Mouse (Mus musculus): Measurements from ENCODE around the gene Gm1043. TPM values are rescaled to one million over a fixed set of nuclear protein-coding genes. Genes with fewer than 3 reads are reported as not detected.

Gene Gm1043
- polyA plus RNA-seq, 1 experiment from 2014 or later, result 1.8 TPM

GRCm38 (mm10) chr5:37246138-37246910 is 161.2 kb downstream of the Gm1043 start:
- Histone ChIP-seq H3K9me3 (ENCODE audit: control insufficient read depth, low read length) (no peaks in the 10 kb centered on the region), H3K27me3 (replicated peaks; ENCODE audit: control insufficient read depth, insufficient read depth, low read length) (no peaks in the 10 kb centered on the region), H3K36me3 (ENCODE audit: control insufficient read depth, insufficient read depth, low read length) (no peaks in the 10 kb centered on the region), H3K4me3 (ENCODE audit: low read length) (peak overlapping the region; percentile 71), H3K27ac (ENCODE audit: low read depth, low read length) (peak overlapping the region; percentile 94), H3K4me1 (ENCODE audit: control insufficient read depth, insufficient read depth, low read depth, low read length) (peaks cover 42% of the 10 kb centered on the region), H3K9ac (ENCODE audit: low read depth, low read length) (peak overlapping the region; percentile 85), H3K4me2 (ENCODE audit: low read length) (peak overlapping the region; percentile 91)
- ATAC-seq, result peak; percentile 15
- WGBS, result 1% methylated on average over 33 of the region's 37 CpGs

- peaks cover 49% of the 10 kb centered on the region for H3K4me1 ChIP-seq (ENCODE audit: control insufficient read depth, insufficient read depth, low read depth, low read length)
- WGBS, result 23% methylated on average over 4 of the region's 4 CpGs
- ATAC-seq, result no peak
- H3K4me2 ChIP-seq (ENCODE audit: low read length), result peak overlapping the region; percentile 91
- H3K9me3 ChIP-seq (ENCODE audit: control insufficient read depth, low read length), result no peaks in the 10 kb centered on the region
- peak overlapping the region; percentile 71 for H3K4me3 ChIP-seq (ENCODE audit: low read length)
- H3K27me3 ChIP-seq (replicated peaks; ENCODE audit: control insufficient read depth, insufficient read depth, low read length), result no peaks in the 10 kb centered on the region
- H3K36me3 ChIP-seq (ENCODE audit: control insufficient read depth, insufficient read depth, low read length), result no peaks in the 10 kb centered on the region
- peak overlapping the region; percentile 94 for H3K27ac ChIP-seq (ENCODE audit: low read depth, low read length)
- H3K9ac ChIP-seq (ENCODE audit: low read depth, low read length), result peak overlapping the region; percentile 85
Measured at GRCm38 (mm10) chr5:37247456-37247855, 162.3 kb downstream of the Gm1043 start.

GRCm38 (mm10) chr5:37248870-37249269 is 163.7 kb downstream of the Gm1043 start:
- H3K36me3 ChIP-seq (ENCODE audit: control insufficient read depth, insufficient read depth, low read length), result no peaks in the 10 kb centered on the region

GRCm38 (mm10) chr5:37251596-37251995 is 166.4 kb downstream of the Gm1043 start:
- no peak overlapping the region for H3K9ac ChIP-seq (ENCODE audit: low read depth, low read length)

More at GRCm38 (mm10) chr5:37248870-37249269, 163.7 kb downstream of the Gm1043 start:
- Histone ChIP-seq H3K27me3 (replicated peaks; ENCODE audit: control insufficient read depth, insufficient read depth, low read length) (no peaks in the 10 kb centered on the region), H3K4me1 (ENCODE audit: control insufficient read depth, insufficient read depth, low read depth, low read length) (peaks cover 51% of the 10 kb centered on the region), H3K9me3 (ENCODE audit: control insufficient read depth, low read length) (no peaks in the 10 kb centered on the region), H3K4me3 (ENCODE audit: low read length) (peak overlapping the region; percentile 71), H3K4me2 (ENCODE audit: low read length) (peak overlapping the region; percentile 91), H3K9ac (ENCODE audit: low read depth, low read length) (no peak overlapping the region), H3K27ac (ENCODE audit: low read depth, low read length) (no peak overlapping the region)
- WGBS, result 64% methylated on average over 3 of the region's 3 CpGs
- ATAC-seq, result no peak

GRCm38 (mm10) chr5:37252101-37252804 is 167.1 kb downstream of the Gm1043 start:
- Histone ChIP-seq H3K27ac (ENCODE audit: low read depth, low read length) (no peak overlapping the region), H3K9ac (ENCODE audit: low read depth, low read length) (no peak overlapping the region), H3K9me3 (ENCODE audit: control insufficient read depth, low read length) (no peaks in the 10 kb centered on the region), H3K4me1 (ENCODE audit: control insufficient read depth, insufficient read depth, low read depth, low read length) (peaks cover 70% of the 10 kb centered on the region), H3K27me3 (replicated peaks; ENCODE audit: control insufficient read depth, insufficient read depth, low read length) (no peaks in the 10 kb centered on the region), H3K36me3 (ENCODE audit: control insufficient read depth, insufficient read depth, low read length) (no peaks in the 10 kb centered on the region), H3K4me2 (ENCODE audit: low read length) (no peak overlapping the region), H3K4me3 (ENCODE audit: low read length) (no peak overlapping the region)
- 84% methylated on average over 9 of the region's 9 CpGs for WGBS
- ATAC-seq, result no peak

More at GRCm38 (mm10) chr5:37251596-37251995, 166.4 kb downstream of the Gm1043 start:
- no peak for ATAC-seq
- Histone ChIP-seq H3K9me3 (ENCODE audit: control insufficient read depth, low read length) (no peaks in the 10 kb centered on the region), H3K36me3 (ENCODE audit: control insufficient read depth, insufficient read depth, low read length) (no peaks in the 10 kb centered on the region), H3K27me3 (replicated peaks; ENCODE audit: control insufficient read depth, insufficient read depth, low read length) (no peaks in the 10 kb centered on the region), H3K4me2 (ENCODE audit: low read length) (no peak overlapping the region), H3K27ac (ENCODE audit: low read depth, low read length) (no peak overlapping the region), H3K4me3 (ENCODE audit: low read length) (no peak overlapping the region), H3K4me1 (ENCODE audit: control insufficient read depth, insufficient read depth, low read depth, low read length) (peaks cover 65% of the 10 kb centered on the region)
- WGBS, result 68% methylated on average over 3 of the region's 3 CpGs

- H3K36me3 ChIP-seq (ENCODE audit: control insufficient read depth, insufficient read depth, low read length), result no peaks in the 10 kb centered on the region
- H3K4me1 ChIP-seq (ENCODE audit: control insufficient read depth, insufficient read depth, low read depth, low read length), result peaks cover 62% of the 10 kb centered on the region
- WGBS, result 60% methylated on average over 4 of the region's 4 CpGs
- H3K9ac ChIP-seq (ENCODE audit: low read depth, low read length), result no peak overlapping the region
- H3K4me3 ChIP-seq (ENCODE audit: low read length), result no peak overlapping the region
- H3K4me2 ChIP-seq (ENCODE audit: low read length), result no peak overlapping the region
- 0 out of 2 replicates have a peak, but pooled peaks have one; percentile 5 for ATAC-seq
- H3K27ac ChIP-seq (ENCODE audit: low read depth, low read length), result no peak overlapping the region
- H3K27me3 ChIP-seq (replicated peaks; ENCODE audit: control insufficient read depth, insufficient read depth, low read length), result no peaks in the 10 kb centered on the region
- no peaks in the 10 kb centered on the region for H3K9me3 ChIP-seq (ENCODE audit: control insufficient read depth, low read length)
Measured at GRCm38 (mm10) chr5:37254523-37254922, 169.4 kb downstream of the Gm1043 start.

- Histone ChIP-seq H3K27me3 (replicated peaks; ENCODE audit: control insufficient read depth, insufficient read depth, low read length) (no peaks in the 10 kb centered on the region), H3K9me3 (ENCODE audit: control insufficient read depth, low read length) (no peaks in the 10 kb centered on the region), H3K36me3 (ENCODE audit: control insufficient read depth, insufficient read depth, low read length) (no peaks in the 10 kb centered on the region), H3K27ac (ENCODE audit: low read depth, low read length) (no peak overlapping the region), H3K4me2 (ENCODE audit: low read length) (no peak overlapping the region), H3K9ac (ENCODE audit: low read depth, low read length) (no peak overlapping the region), H3K4me3 (ENCODE audit: low read length) (no peak overlapping the region), H3K4me1 (ENCODE audit: control insufficient read depth, insufficient read depth, low read depth, low read length) (peaks cover 50% of the 10 kb centered on the region)
- ATAC-seq, result no peak
- WGBS, result 62% methylated on average over 7 of the region's 7 CpGs
Measured at GRCm38 (mm10) chr5:37256823-37257222, 171.7 kb downstream of the Gm1043 start.

- Histone ChIP-seq H3K4me1 (ENCODE audit: control insufficient read depth, insufficient read depth, low read depth, low read length) (peaks cover 49% of the 10 kb centered on the region), H3K27ac (ENCODE audit: low read depth, low read length) (no peak overlapping the region)
- WGBS, result 54% methylated on average over 5 of the region's 5 CpGs
Measured at GRCm38 (mm10) chr5:37257243-37257642, 172.1 kb downstream of the Gm1043 start.

GRCm38 (mm10) chr5:37261734-37262133 is 176.6 kb downstream of the Gm1043 start:
- Histone ChIP-seq H3K4me2 (ENCODE audit: low read length) (no peak overlapping the region), H3K4me3 (ENCODE audit: low read length) (no peak overlapping the region), H3K27me3 (replicated peaks; ENCODE audit: control insufficient read depth, insufficient read depth, low read length) (no peaks in the 10 kb centered on the region), H3K27ac (ENCODE audit: low read depth, low read length) (no peak overlapping the region), H3K36me3 (ENCODE audit: control insufficient read depth, insufficient read depth, low read length) (peaks cover 10% of the 10 kb centered on the region), H3K9me3 (ENCODE audit: control insufficient read depth, low read length) (no peaks in the 10 kb centered on the region), H3K4me1 (ENCODE audit: control insufficient read depth, insufficient read depth, low read depth, low read length) (peaks cover 22% of the 10 kb centered on the region), H3K9ac (ENCODE audit: low read depth, low read length) (no peak overlapping the region)
- WGBS, result 49% methylated on average over 5 of the region's 5 CpGs
- peak; percentile 29; the same call in 1 of the 2 replicates for ATAC-seq

More at GRCm38 (mm10) chr5:37257243-37257642, 172.1 kb downstream of the Gm1043 start:
- no peaks in the 10 kb centered on the region for H3K27me3 ChIP-seq (replicated peaks; ENCODE audit: control insufficient read depth, insufficient read depth, low read length)
- H3K9me3 ChIP-seq (ENCODE audit: control insufficient read depth, low read length), result no peaks in the 10 kb centered on the region
- ATAC-seq, result no peak
- H3K4me2 ChIP-seq (ENCODE audit: low read length), result no peak overlapping the region
- no peak overlapping the region for H3K9ac ChIP-seq (ENCODE audit: low read depth, low read length)
- no peaks in the 10 kb centered on the region for H3K36me3 ChIP-seq (ENCODE audit: control insufficient read depth, insufficient read depth, low read length)
- H3K4me3 ChIP-seq (ENCODE audit: low read length), result no peak overlapping the region

All from hindbrain, embryonic 16.5 days (tissue).